Mouse (Mus musculus): ENCODE measurements around the gene Slc25a15. TPM values are rescaled to one million over a fixed set of nuclear protein-coding genes. Genes with fewer than 3 reads are reported as not detected.

Gene Slc25a15
- 8.7 and 15.3 TPM in 2 replicates for total RNA-seq (2014; fragmentation: Nextera tagmentation)
- 10.4 and 15.9 TPM in 2 replicates for total RNA-seq (2017)

GRCm38 (mm10) chr8:22398142-22398951 lies at the start of gene Slc25a15:
Gene Slc25a15 (minus strand): TSS chr8:22398597.
- ATAC-seq (replicated peaks; ENCODE audit: low FRiP score, low TSS enrichment, poor library complexity, severe bottlenecking), result peak; percentile 81

- peak; percentile 42 for ATAC-seq (replicated peaks; ENCODE audit: low FRiP score, low TSS enrichment, poor library complexity, severe bottlenecking)
Observed at GRCm38 (mm10) chr8:22411971-22412370, 13.6 kb upstream of the Slc25a15 start.

GRCm38 (mm10) chr8:22411282-22411702 lies 12.9 kb upstream of the Slc25a15 start, which contains the start of gene Mrps31:
Gene Mrps31 (plus strand): TSS chr8:22411361.
- ATAC-seq (replicated peaks; ENCODE audit: low FRiP score, low TSS enrichment, poor library complexity, severe bottlenecking), result peak; percentile 88

- peak; percentile 50 for ATAC-seq (replicated peaks; ENCODE audit: low FRiP score, low TSS enrichment, poor library complexity, severe bottlenecking)
Observed at GRCm38 (mm10) chr8:22410688-22411281, 12.4 kb upstream of the Slc25a15 start.

- ATAC-seq (replicated peaks; ENCODE audit: low FRiP score, low TSS enrichment, poor library complexity, severe bottlenecking), result 0 out of 2 replicates have a peak, but pooled peaks have one; percentile 41
Observed at GRCm38 (mm10) chr8:22405733-22406132, 7.3 kb upstream of the Slc25a15 start.

GRCm38 (mm10) chr8:22403235-22403634 lies 4.8 kb upstream of the Slc25a15 start:
- ATAC-seq (replicated peaks; ENCODE audit: low FRiP score, low TSS enrichment, poor library complexity, severe bottlenecking), result no peak

GRCm38 (mm10) chr8:22400593-22400992 lies 2.2 kb upstream of the Slc25a15 start:
- no peak for ATAC-seq (replicated peaks; ENCODE audit: low FRiP score, low TSS enrichment, poor library complexity, severe bottlenecking)

- ATAC-seq (replicated peaks; ENCODE audit: low FRiP score, low TSS enrichment, poor library complexity, severe bottlenecking), result no peak
Observed at GRCm38 (mm10) chr8:22399285-22399880, 986 bp upstream of the Slc25a15 start.

GRCm38 (mm10) chr8:22397811-22398141 lies 621 bp downstream of the Slc25a15 start:
- ATAC-seq (replicated peaks; ENCODE audit: low FRiP score, low TSS enrichment, poor library complexity, severe bottlenecking), result no peak; the same call in 1 of the 2 replicates

GRCm38 (mm10) chr8:22395256-22395655 lies 3.1 kb downstream of the Slc25a15 start:
- ATAC-seq (replicated peaks; ENCODE audit: low FRiP score, low TSS enrichment, poor library complexity, severe bottlenecking), result no peak

- ATAC-seq (replicated peaks; ENCODE audit: low FRiP score, low TSS enrichment, poor library complexity, severe bottlenecking), result no peak
Observed at GRCm38 (mm10) chr8:22394471-22394870, 3.9 kb downstream of the Slc25a15 start.

- no peak for ATAC-seq (replicated peaks; ENCODE audit: low FRiP score, low TSS enrichment, poor library complexity, severe bottlenecking)
Observed at GRCm38 (mm10) chr8:22390766-22391463, 7.5 kb downstream of the Slc25a15 start.

- ATAC-seq (replicated peaks; ENCODE audit: low FRiP score, low TSS enrichment, poor library complexity, severe bottlenecking), result no peak
Observed at GRCm38 (mm10) chr8:22389874-22390273, 8.5 kb downstream of the Slc25a15 start.

- ATAC-seq (replicated peaks; ENCODE audit: low FRiP score, low TSS enrichment, poor library complexity, severe bottlenecking), result no peak
Observed at GRCm38 (mm10) chr8:22385158-22385557, 13.2 kb downstream of the Slc25a15 start.

- ATAC-seq (replicated peaks; ENCODE audit: low FRiP score, low TSS enrichment, poor library complexity, severe bottlenecking), result no peak
Observed at GRCm38 (mm10) chr8:22382824-22383595, 15.4 kb downstream of the Slc25a15 start.

GRCm38 (mm10) chr8:22380934-22381333 lies 17.5 kb downstream of the Slc25a15 start:
- ATAC-seq (replicated peaks; ENCODE audit: low FRiP score, low TSS enrichment, poor library complexity, severe bottlenecking), result no peak

GRCm38 (mm10) chr8:22376903-22377302 lies 21.5 kb downstream of the Slc25a15 start:
- ATAC-seq (replicated peaks; ENCODE audit: low FRiP score, low TSS enrichment, poor library complexity, severe bottlenecking), result peak; percentile 94

GRCm38 (mm10) chr8:22376311-22376710 lies 22.1 kb downstream of the Slc25a15 start:
- ATAC-seq (replicated peaks; ENCODE audit: low FRiP score, low TSS enrichment, poor library complexity, severe bottlenecking), result no peak

GRCm38 (mm10) chr8:22359882-22360281 lies 38.5 kb downstream of the Slc25a15 start:
- no peak for ATAC-seq (replicated peaks; ENCODE audit: low FRiP score, low TSS enrichment, poor library complexity, severe bottlenecking)
